ENCODE assay signal across 21 mouse cellular contexts in the genomic region with DNA sequence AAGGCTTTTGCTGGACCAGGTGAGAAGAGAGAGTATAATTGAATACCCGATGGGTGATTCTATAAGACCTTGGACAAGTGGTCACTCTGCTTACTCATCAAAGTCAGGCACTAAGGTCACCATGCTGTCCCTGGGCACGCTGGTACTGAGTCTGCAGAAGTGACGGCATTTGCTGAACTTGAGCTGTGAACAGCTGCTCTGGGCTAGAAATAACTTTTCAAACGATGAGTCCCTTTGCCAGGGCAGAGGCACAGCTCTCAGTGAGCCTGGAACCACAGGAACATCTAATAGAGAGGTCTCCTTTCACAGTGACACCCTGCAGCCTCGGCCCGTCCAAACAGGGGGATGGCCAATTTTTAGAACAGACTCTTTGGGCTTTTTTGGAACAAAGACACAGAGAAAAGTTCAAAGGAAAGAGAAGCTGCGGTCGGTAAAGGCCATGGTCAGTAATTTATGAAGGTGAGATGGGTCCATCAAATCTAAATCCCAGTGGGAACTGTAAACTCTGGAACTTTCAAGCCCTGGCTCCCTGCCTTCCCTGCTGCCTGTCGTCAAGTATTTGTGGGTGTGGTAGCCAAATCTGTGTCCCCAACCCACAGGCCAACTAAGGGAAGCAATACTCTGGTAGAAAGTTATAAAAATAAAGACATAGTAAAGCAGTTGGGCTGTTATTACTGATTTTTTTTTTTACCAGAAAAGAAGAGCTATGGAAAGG. TPM values are rescaled to one million over a fixed set of nuclear protein-coding genes. Genes with fewer than 3 reads are reported as not detected.
DNase-seq lines count a peak whose midpoint lies in the region; TF ChIP-seq lines count a peak whose summit lies in the region.
"Had no signal": no experiment of that assay in that cellular context is flagged by ENCODE, and none has a peak within 500 bp of the region (broad histone marks: within the 10 kb centered on the region; RNA-seq: fewer than 3 reads in every experiment).

No protein-coding gene starts in this region.

- peak overlapping the region; percentile 40 for H3K27ac ChIP-seq in heart, adult 2 months
- peak overlapping the region; percentile 95 for H3K27ac ChIP-seq in gastrocnemius, adult 2 months
- H3K27ac ChIP-seq: embryonic facial prominence, embryonic 10.5 days; forebrain, embryonic 13.5 days; hindbrain, embryonic 12.5 days; limb, embryonic 13.5 days; liver, embryonic 13.5 days; lung, embryonic 15.5 days; macrophage; midbrain, embryonic 10.5 days; neural tube, embryonic 12.5 days had no signal

- H3K27me3 ChIP-seq in heart, adult 2 months (ENCODE audit: control insufficient read depth, insufficient read depth, low read length): no peaks in the 10 kb centered on the region
- H3K27me3 ChIP-seq: forebrain, embryonic 13.5 days; hindbrain, embryonic 12.5 days; limb, embryonic 13.5 days; liver, embryonic 13.5 days; lung, embryonic 15.5 days; neural tube, embryonic 12.5 days had no signal

- H3K4me3 ChIP-seq in heart, adult 2 months: no peak overlapping the region
- no peak overlapping the region for H3K4me3 ChIP-seq in gastrocnemius, adult 2 months
- H3K4me3 ChIP-seq: embryonic facial prominence, embryonic 10.5 days; forebrain, embryonic 13.5 days; hindbrain, embryonic 12.5 days; limb, embryonic 13.5 days; liver, embryonic 13.5 days; lung, embryonic 15.5 days; midbrain, embryonic 10.5 days; neural tube, embryonic 12.5 days had no signal

- H3K4me1 ChIP-seq in heart, adult 2 months (ENCODE audit: control insufficient read depth, insufficient read depth, low read length): peaks cover 3% of the 10 kb centered on the region; the same call in 1 of the 2 replicates
- H3K4me1 ChIP-seq: liver, embryonic 13.5 days; neural tube, embryonic 12.5 days had no signal

- no peak for TF ChIP-seq EP300 in heart, adult 2 months (IDR thresholded peaks at IDR 0.05; ENCODE audit: insufficient read depth, low read depth, low read length)

- H3K36me3 ChIP-seq in heart, adult 2 months (ENCODE audit: control insufficient read depth, insufficient read depth, low read length): no peaks in the 10 kb centered on the region
- H3K36me3 ChIP-seq: embryonic facial prominence, embryonic 10.5 days; G1E; hindbrain, embryonic 12.5 days; limb, embryonic 13.5 days; liver, embryonic 13.5 days; lung, embryonic 15.5 days; midbrain, embryonic 10.5 days; neural tube, embryonic 12.5 days had no signal

- intact Hi-C loops in heart, adult 2 months (cut with DNase I): no loop called here
- intact Hi-C loops in gastrocnemius, adult 2 months (cut with DNase I): loop anchor here (5.0 to 10.0 kb wide), 4 partner anchors 82 to 255 kb away; no protein-coding TSS in a partner anchor

- no peaks in the 10 kb centered on the region for H3K79me2 ChIP-seq in heart, adult 2 months (replicated peaks; ENCODE audit: control insufficient read depth, insufficient read depth, low read length)

- TF ChIP-seq CTCF in heart, adult 2 months (IDR thresholded peaks at IDR 0.05): no peak
- no peak for TF ChIP-seq CTCF in gastrocnemius, adult 2 months (IDR thresholded peaks at IDR 0.05)

- no peak overlapping the region for H3K9ac ChIP-seq in heart, adult 2 months (ENCODE audit: low read depth, low read length)
- H3K9ac ChIP-seq: forebrain, embryonic 13.5 days; hindbrain, embryonic 12.5 days; limb, embryonic 13.5 days; liver, embryonic 13.5 days; lung, embryonic 15.5 days; neural tube, embryonic 12.5 days had no signal

- 59% methylated on average over 9 of the region's 9 CpGs for WGBS in heart, adult 2 months

- no peak for DNase-seq in heart, adult 2 months
- DNase-seq in heart, adult 8-10 months (ENCODE audit: low spot score): no peak
- peak; percentile 1 for DNase-seq in testis, postnatal 14 days (ENCODE audit: low spot score)
- no peak for DNase-seq in testis, postnatal 10 days (ENCODE audit: low spot score)
- peak; percentile 84 for DNase-seq in gastrocnemius, adult 2 months
- peak; percentile 96 for DNase-seq in skeletal muscle tissue, adult 2 months (ENCODE audit: low read depth, low spot score)
- DNase-seq in thymus, postnatal 0 days (ENCODE audit: low spot score): no peak
- no peak for DNase-seq in cerebellum, adult 11 months
- DNase-seq: cerebellum, adult 2 months; kidney, adult 8-10 months; kidney, postnatal 25 days; liver, embryonic 13.5 days had no signal

- TF ChIP-seq POLR2A in heart, adult 2 months (IDR thresholded peaks at IDR 0.05; ENCODE audit: insufficient read depth, low read depth, low read length): no peak

RNA-seq across cellular contexts. Expression of a gene that starts 37.9 kb away (rescaled TPM):
- 1 to 10 TPM; 4.3 to 6.3 TPM for total RNA-seq in heart, adult 2 months (2021)
- polyA plus RNA-seq in heart, adult 2 months (2012; rRNA removed): 4.0 and 7.8 TPM in 2 replicates
- total RNA-seq in heart, adult 8-10 months (2022): 10 to 100 TPM in 1 of 4 experiments, 1 to 10 TPM in 3; 4.6 to 10.2 (median 6.6) TPM
- 1 to 10 TPM; 4.3 to 4.7 TPM for total RNA-seq in gastrocnemius, adult 2 months (2021)
- 1.4 and 1.7 TPM in 2 replicates for polyA plus RNA-seq in thymus, postnatal 0 days (2015; fragmentation: Nextera tagmentation; extraction: Ambion mirVana)

Comparison
In these comparisons a context has a peak if more than half of its experiments do, and no peak if none do; other contexts are left out.
1. DNase-seq: peak in testis, postnatal 14 days (single experiment), gastrocnemius, adult 2 months (single experiment) and skeletal muscle tissue, adult 2 months (single experiment); none in heart, adult 2 months (0 of 2), heart, adult 8-10 months (single experiment), testis, postnatal 10 days (single experiment), thymus, postnatal 0 days (single experiment) and cerebellum, adult 11 months (single experiment).